18 mouse cellular contexts compared by ENCODE assay signal in the genomic region with DNA sequence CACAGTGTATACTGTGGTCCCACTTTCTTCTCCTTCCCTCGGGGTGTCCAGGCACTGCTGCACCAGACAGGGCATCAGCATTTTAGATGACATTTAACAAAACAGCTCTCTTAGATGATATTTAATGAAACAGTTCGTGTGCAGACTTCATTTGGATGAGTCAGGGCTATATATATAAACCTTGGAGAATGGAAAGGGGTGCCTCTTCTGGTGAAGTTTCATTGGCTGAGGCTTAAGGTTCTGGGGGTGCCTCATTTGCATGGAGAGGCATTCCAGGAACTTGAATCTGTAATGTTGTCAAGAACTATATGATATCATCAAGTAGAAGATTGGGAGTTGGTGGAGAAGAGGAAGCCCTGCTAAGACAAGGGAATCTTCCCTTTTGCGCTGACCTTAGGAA.
DNase-seq lines count a peak whose midpoint lies in the region; ATAC-seq lines count a peak whose summit lies in the region.
"Had no signal": no experiment of that assay in that cellular context is flagged by ENCODE, and none has a peak within 500 bp of the region (broad histone marks: within the 10 kb centered on the region; RNA-seq: fewer than 3 reads in every experiment).

No protein-coding gene starts in this region.

- H3K27ac ChIP-seq in midbrain, embryonic 11.5 days (ENCODE audit: low read depth, low read length): no peak overlapping the region
- no peak overlapping the region for H3K27ac ChIP-seq in midbrain, embryonic 14.5 days (replicated peaks; ENCODE audit: low read depth, low read length)
- H3K27ac ChIP-seq: embryonic facial prominence, embryonic 12.5 days; embryonic facial prominence, embryonic 15.5 days; gastrocnemius, adult 2 months; hindbrain, embryonic 12.5 days; hindbrain, embryonic 15.5 days had no signal

- H3K9me3 ChIP-seq in midbrain, embryonic 11.5 days (ENCODE audit: control insufficient read depth, low read length): no peaks in the 10 kb centered on the region
- no peaks in the 10 kb centered on the region for H3K9me3 ChIP-seq in midbrain, embryonic 14.5 days (ENCODE audit: control insufficient read depth, low read length)
- H3K9me3 ChIP-seq: embryonic facial prominence, embryonic 12.5 days; embryonic facial prominence, embryonic 15.5 days; hindbrain, embryonic 12.5 days; hindbrain, embryonic 15.5 days had no signal

- H3K4me1 ChIP-seq in midbrain, embryonic 11.5 days (ENCODE audit: control insufficient read depth, insufficient read depth, low read length): no peaks in the 10 kb centered on the region
- H3K4me1 ChIP-seq in midbrain, embryonic 14.5 days (ENCODE audit: control insufficient read depth, insufficient read depth, low read length): no peaks in the 10 kb centered on the region
- H3K4me1 ChIP-seq: embryonic facial prominence, embryonic 12.5 days; embryonic facial prominence, embryonic 15.5 days; hindbrain, embryonic 12.5 days had no signal

- ATAC-seq in frontal cortex, adult (ENCODE audit: low TSS enrichment): peak; percentile 65
- no peak for ATAC-seq in midbrain, embryonic 11.5 days (ENCODE audit: low FRiP score)
- no peak for ATAC-seq in midbrain, embryonic 14.5 days (ENCODE audit: low FRiP score, low TSS enrichment)
- ATAC-seq: forebrain, embryonic 14.5 days had no signal

- no peak for DNase-seq in frontal cortex, postnatal 10 days (ENCODE audit: low spot score in 2 of 2)
- peak; percentile 4 for DNase-seq in midbrain, embryonic 11.5 days (ENCODE audit: low spot score, missing footprints)
- no peak for DNase-seq in midbrain, embryonic 14.5 days
- DNase-seq in brain, adult 2 months (ENCODE audit: low read depth, low spot score): peak; percentile 66
- peak; percentile 34 for DNase-seq in telencephalon, adult 2 months (ENCODE audit: low read depth, low spot score)
- DNase-seq in MN1 (ENCODE audit: low spot score): no peak
- DNase-seq: cerebellum, adult 11-12 months; cerebellum, adult 8-10 months; cerebellum, postnatal 36 days; gastrocnemius, adult 2 months had no signal

- 71% methylated on average over 3 of the region's 3 CpGs for WGBS in midbrain, embryonic 11.5 days
- 73% methylated on average over 3 of the region's 3 CpGs for WGBS in midbrain, embryonic 14.5 days

- no peaks in the 10 kb centered on the region for H3K36me3 ChIP-seq in midbrain, embryonic 11.5 days (ENCODE audit: control insufficient read depth, insufficient read depth, low read length)
- no peaks in the 10 kb centered on the region for H3K36me3 ChIP-seq in midbrain, embryonic 14.5 days (ENCODE audit: control insufficient read depth, insufficient read depth, low read length)
- H3K36me3 ChIP-seq: embryonic facial prominence, embryonic 12.5 days; embryonic facial prominence, embryonic 15.5 days; G1E; hindbrain, embryonic 12.5 days; hindbrain, embryonic 15.5 days had no signal

- no peak overlapping the region for H3K9ac ChIP-seq in midbrain, embryonic 11.5 days (ENCODE audit: low read length)
- H3K9ac ChIP-seq in midbrain, embryonic 14.5 days (replicated peaks; ENCODE audit: low read length): no peak overlapping the region
- H3K9ac ChIP-seq: embryonic facial prominence, embryonic 12.5 days; embryonic facial prominence, embryonic 15.5 days; hindbrain, embryonic 12.5 days; hindbrain, embryonic 15.5 days had no signal

- H3K27me3 ChIP-seq in midbrain, embryonic 11.5 days (ENCODE audit: control insufficient read depth, insufficient read depth, low read length): no peaks in the 10 kb centered on the region
- no peaks in the 10 kb centered on the region for H3K27me3 ChIP-seq in midbrain, embryonic 14.5 days (ENCODE audit: control insufficient read depth, insufficient read depth, low read length)
- H3K27me3 ChIP-seq: embryonic facial prominence, embryonic 12.5 days; embryonic facial prominence, embryonic 15.5 days; hindbrain, embryonic 12.5 days; hindbrain, embryonic 15.5 days had no signal

- no peak overlapping the region for H3K4me2 ChIP-seq in midbrain, embryonic 11.5 days
- no peak overlapping the region for H3K4me2 ChIP-seq in midbrain, embryonic 14.5 days (ENCODE audit: low read length)
- H3K4me2 ChIP-seq: embryonic facial prominence, embryonic 12.5 days; embryonic facial prominence, embryonic 15.5 days; heart, embryonic 11.5 days; hindbrain, embryonic 12.5 days; hindbrain, embryonic 15.5 days had no signal

- H3K4me3 ChIP-seq in midbrain, embryonic 11.5 days (ENCODE audit: low read depth, low read length): no peak overlapping the region
- H3K4me3 ChIP-seq in midbrain, embryonic 14.5 days (replicated peaks; ENCODE audit: low read depth, low read length): no peak overlapping the region
- H3K4me3 ChIP-seq: embryonic facial prominence, embryonic 12.5 days; embryonic facial prominence, embryonic 15.5 days; gastrocnemius, adult 2 months; hindbrain, embryonic 12.5 days; hindbrain, embryonic 15.5 days had no signal

Comparison
In these comparisons a context has a peak if more than half of its experiments do, and no peak if none do; other contexts are left out.
1. DNase-seq: peak in midbrain, embryonic 11.5 days (single experiment), brain, adult 2 months (single experiment) and telencephalon, adult 2 months (single experiment); none in frontal cortex, postnatal 10 days (0 of 2), midbrain, embryonic 14.5 days (single experiment) and MN1 (single experiment).